Mouse (Mus musculus): ENCODE data around the gene Etl4.
"Not testable (repeated sequence)": the region's sequence is repeated elsewhere in the genome, so short reads cannot be mapped to it uniquely, and the experiment has no call there.

DNA sequence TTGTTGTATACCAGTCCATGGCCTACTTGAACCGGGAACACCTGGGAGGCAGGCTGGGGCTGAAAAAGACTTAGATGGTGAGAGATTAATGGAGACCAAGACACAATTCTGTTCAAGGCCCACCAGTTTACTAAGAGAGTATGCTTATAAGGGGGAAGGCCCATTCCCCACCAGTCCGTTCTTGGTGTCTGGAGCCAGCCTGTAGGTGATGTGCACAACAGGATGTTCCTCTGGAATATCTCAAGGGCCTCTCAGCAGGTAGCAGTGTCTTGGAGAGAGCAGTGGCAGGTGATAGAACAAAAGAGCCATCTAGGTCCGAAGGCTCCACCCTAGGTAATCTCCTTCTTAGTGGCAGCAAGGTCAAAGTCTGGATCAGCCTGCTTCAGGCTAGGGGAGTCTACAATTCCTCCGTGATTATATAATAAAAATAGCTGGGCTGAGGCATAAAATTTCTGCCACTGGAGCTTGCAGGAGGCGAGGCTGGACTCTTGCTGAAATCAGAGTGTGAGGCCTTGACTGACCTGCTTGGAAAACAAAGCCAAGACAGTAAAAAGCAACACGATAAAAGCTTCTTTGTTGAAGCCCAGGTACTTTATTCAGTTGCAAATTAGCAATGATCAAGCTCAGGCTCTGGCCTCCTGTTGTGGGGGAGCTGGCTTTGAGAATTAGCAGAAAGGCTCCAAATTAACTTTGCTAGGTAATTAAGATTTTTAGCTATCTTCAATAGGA, 267.0 kb downstream of the Etl4 start:
- TF ChIP-seq CTCF, EP300 (IDR thresholded peaks at IDR 0.05; ENCODE audit: low read depth): not testable (repeated sequence)

Data from heart, postnatal 0 days (tissue).